Mouse (Mus musculus): ENCODE results near the gene Pimreg. TPM values are rescaled to one million over a fixed set of nuclear protein-coding genes. Genes with fewer than 3 reads are reported as not detected.

Gene Pimreg
- polyA plus RNA-seq, 1 experiment, result 1.4 TPM

DNA sequence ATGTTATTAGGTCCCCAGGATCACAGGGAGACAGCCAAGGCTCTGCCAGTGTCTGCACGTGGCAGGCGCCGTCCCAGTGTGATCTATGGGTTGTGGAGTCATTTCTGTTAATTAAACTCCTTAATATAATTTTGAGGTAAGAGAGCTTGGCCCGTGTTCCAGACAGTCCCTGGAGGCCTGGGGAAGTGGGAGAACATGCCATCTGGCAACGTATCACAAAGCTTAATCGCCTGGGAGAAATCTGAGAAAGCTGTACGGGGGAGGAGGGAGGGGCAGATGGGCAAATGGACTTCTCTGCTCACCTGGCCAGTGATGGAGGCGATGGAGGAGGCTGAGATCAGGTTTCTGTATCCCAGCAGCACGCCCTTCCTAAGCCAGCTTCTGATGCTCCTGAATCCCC, 38.7 kb upstream of the Pimreg start:
- Histone ChIP-seq H3K4me3 (ENCODE audit: low read depth, low read length) (no peak overlapping the region), H3K27me3 (ENCODE audit: control insufficient read depth, insufficient read depth, low read length) (no peaks in the 10 kb centered on the region), H3K36me3 (ENCODE audit: control insufficient read depth, insufficient read depth, low read length) (no peaks in the 10 kb centered on the region), H3K4me1 (ENCODE audit: control insufficient read depth, insufficient read depth, insufficient read length, low read length) (no peaks in the 10 kb centered on the region), H3K27ac (ENCODE audit: insufficient read depth, low read depth, low read length) (no peak overlapping the region)
- TF ChIP-seq CTCF (IDR thresholded peaks at IDR 0.05; ENCODE audit: extremely low read depth, insufficient read length, insufficient replicate concordance, low read depth, low read length) (no peak), POLR2A (IDR thresholded peaks at IDR 0.05; ENCODE audit: low read depth, low read length) (no peak)
- WGBS, result 48% methylated on average over 9 of the region's 9 CpGs

DNA sequence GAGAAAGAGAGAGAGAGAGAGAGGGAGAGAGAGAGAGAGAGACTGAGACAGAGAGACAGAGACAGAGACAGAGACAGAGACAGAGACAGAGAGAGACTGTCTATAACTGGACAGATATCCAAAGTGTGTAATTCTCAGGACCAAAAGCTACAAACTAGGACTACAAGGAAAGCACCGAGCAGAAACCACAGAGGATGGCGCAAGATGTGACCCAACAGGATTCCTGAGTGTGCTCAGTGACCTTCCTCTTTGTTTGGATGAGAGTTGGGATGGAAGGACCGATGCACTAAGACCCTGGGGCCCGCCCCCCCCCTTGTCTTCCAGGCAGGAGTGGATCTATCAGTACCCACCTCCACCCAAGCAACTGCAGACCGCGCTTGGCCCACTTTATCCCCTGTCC, 36.3 kb upstream of the Pimreg start:
- no peak overlapping the region for H3K27ac ChIP-seq (ENCODE audit: insufficient read depth, low read depth, low read length)
- H3K36me3 ChIP-seq (ENCODE audit: control insufficient read depth, insufficient read depth, low read length), result no peaks in the 10 kb centered on the region
- no peak overlapping the region for H3K4me3 ChIP-seq (ENCODE audit: low read depth, low read length)
- TF ChIP-seq POLR2A (IDR thresholded peaks at IDR 0.05; ENCODE audit: low read depth, low read length) (no peak), CTCF (IDR thresholded peaks at IDR 0.05; ENCODE audit: extremely low read depth, insufficient read length, insufficient replicate concordance, low read depth, low read length) (no peak)
- H3K27me3 ChIP-seq (ENCODE audit: control insufficient read depth, insufficient read depth, low read length), result no peaks in the 10 kb centered on the region
- 76% methylated on average over 6 of the region's 6 CpGs for WGBS
- H3K4me1 ChIP-seq (ENCODE audit: control insufficient read depth, insufficient read depth, insufficient read length, low read length), result no peaks in the 10 kb centered on the region

DNA sequence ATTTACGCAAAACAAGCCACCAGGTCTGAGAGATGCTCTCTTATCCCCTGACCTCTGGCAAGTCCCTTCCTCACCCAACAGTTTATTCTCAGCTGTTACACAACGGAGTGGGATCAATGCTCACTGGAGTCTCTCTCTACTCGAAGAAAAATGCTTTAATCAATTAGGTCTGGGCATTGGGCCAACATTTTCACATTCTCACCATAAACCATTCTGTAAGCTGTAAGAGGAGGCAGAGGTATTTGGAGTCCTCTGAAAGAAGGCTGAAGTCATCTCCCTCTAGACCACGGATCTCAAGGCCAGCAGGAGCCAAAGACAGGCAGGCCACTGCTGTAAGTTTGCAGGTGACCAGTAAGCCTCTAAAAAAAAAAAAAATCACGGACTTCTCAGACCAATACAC, 31.5 kb upstream of the Pimreg start:
- H3K27ac ChIP-seq (ENCODE audit: insufficient read depth, low read depth, low read length), result no peak overlapping the region
- 17% methylated on average over 5 of the region's 5 CpGs for WGBS
- H3K4me1 ChIP-seq (ENCODE audit: control insufficient read depth, insufficient read depth, insufficient read length, low read length), result no peaks in the 10 kb centered on the region; the same call in 1 of the 2 replicates
- H3K36me3 ChIP-seq (ENCODE audit: control insufficient read depth, insufficient read depth, low read length), result no peaks in the 10 kb centered on the region
- H3K27me3 ChIP-seq (ENCODE audit: control insufficient read depth, insufficient read depth, low read length), result no peaks in the 10 kb centered on the region
- H3K4me3 ChIP-seq (ENCODE audit: low read depth, low read length), result no peak overlapping the region
- TF ChIP-seq POLR2A (IDR thresholded peaks at IDR 0.05; ENCODE audit: low read depth, low read length), result no peak
- TF ChIP-seq CTCF (IDR thresholded peaks at IDR 0.05; ENCODE audit: extremely low read depth, insufficient read length, insufficient replicate concordance, low read depth, low read length), result no peak

DNA sequence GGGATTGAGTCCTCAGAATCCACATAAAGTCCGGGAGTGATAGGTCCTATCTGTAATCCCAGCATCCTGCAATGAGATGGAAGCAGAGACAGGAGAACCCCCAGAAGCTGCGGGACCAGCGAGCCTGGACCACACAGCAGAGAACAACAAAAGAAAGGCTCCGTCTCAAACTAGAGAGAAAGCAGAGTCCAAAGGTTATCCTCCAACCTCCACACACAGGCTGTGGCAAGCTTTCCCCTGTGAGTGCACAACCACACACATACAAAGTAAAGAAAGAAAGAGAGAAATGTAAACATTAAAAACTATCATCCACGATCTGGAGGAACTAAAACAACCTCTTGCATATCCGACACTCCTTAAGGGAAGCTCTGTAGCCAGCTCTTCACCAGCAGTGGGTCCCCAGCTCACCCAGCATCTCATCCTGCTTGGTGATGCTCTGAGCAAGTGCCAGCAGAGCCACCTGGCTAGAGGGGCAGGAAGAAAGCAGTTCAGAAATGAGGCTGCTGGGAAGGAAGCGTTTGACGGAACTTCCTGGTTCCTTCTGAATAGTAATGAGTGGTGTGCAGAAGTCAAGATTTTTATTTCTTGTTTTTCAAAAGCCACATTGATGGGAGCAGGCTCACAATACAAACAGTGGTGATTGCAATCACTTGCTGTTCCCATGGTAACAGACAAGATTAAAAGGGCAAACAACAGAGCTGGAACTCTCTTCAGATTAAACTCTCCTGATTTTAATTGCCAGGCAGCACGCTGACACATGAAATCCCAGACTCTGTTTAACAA, 30.7 kb upstream of the Pimreg start:
- Histone ChIP-seq H3K4me1 (ENCODE audit: control insufficient read depth, insufficient read depth, insufficient read length, low read length) (no peaks in the 10 kb centered on the region; the same call in 1 of the 2 replicates), H3K27ac (ENCODE audit: insufficient read depth, low read depth, low read length) (no peak overlapping the region), H3K27me3 (ENCODE audit: control insufficient read depth, insufficient read depth, low read length) (no peaks in the 10 kb centered on the region), H3K36me3 (ENCODE audit: control insufficient read depth, insufficient read depth, low read length) (no peaks in the 10 kb centered on the region), H3K4me3 (ENCODE audit: low read depth, low read length) (no peak overlapping the region)
- TF ChIP-seq POLR2A (IDR thresholded peaks at IDR 0.05; ENCODE audit: low read depth, low read length), result no peak
- WGBS, result 14% methylated on average over 9 of the region's 9 CpGs

DNA sequence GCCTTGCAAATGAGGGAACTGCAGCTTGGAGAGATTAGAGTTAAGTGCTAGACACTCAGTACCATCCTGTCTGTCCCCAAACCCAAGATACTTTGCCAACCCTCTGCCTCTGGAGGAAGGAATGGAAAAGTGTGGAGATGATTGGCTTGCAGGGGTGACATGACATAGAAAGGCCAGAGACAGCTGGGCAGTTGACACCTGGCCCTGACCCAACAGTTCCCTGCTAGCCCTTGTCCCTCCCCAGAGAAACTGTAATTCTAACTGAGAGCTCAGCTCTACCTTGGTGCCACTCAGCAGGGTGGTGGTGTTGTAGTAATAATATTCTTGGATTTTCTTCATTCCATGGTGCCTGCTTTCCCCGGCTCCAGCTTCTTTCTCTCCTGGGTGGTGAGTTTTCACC, 29.9 kb upstream of the Pimreg start:
- no peaks in the 10 kb centered on the region for H3K27me3 ChIP-seq (ENCODE audit: control insufficient read depth, insufficient read depth, low read length)
- H3K36me3 ChIP-seq (ENCODE audit: control insufficient read depth, insufficient read depth, low read length), result no peaks in the 10 kb centered on the region
- H3K4me1 ChIP-seq (ENCODE audit: control insufficient read depth, insufficient read depth, insufficient read length, low read length), result no peaks in the 10 kb centered on the region; the same call in 1 of the 2 replicates
- no peak overlapping the region for H3K4me3 ChIP-seq (ENCODE audit: low read depth, low read length)
- no peak overlapping the region for H3K27ac ChIP-seq (ENCODE audit: insufficient read depth, low read depth, low read length)
- no peak for TF ChIP-seq CTCF (IDR thresholded peaks at IDR 0.05; ENCODE audit: extremely low read depth, insufficient read length, insufficient replicate concordance, low read depth, low read length)
- TF ChIP-seq POLR2A (IDR thresholded peaks at IDR 0.05; ENCODE audit: low read depth, low read length), result no peak
- WGBS, result 82% methylated on average over 1 of the region's 1 CpGs

DNA sequence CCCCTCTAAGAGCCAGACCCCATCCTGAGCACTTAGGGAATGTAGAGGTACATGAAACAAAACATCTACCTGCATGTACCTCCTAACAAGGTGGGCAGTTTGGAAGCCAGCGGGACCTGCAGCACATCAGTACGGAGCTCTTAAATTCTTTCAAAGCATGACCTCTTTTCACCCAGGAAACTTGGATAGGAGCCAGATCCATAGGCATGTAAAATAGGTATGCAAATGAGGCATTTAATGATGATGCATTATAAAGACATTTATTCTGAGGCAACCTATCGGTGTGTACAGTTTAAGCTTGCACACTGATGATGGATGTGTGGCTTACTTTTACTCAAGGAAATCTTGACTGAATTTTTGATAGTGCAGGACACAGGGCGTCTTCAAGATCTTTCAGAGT, 27.2 kb upstream of the Pimreg start:
- TF ChIP-seq CTCF (IDR thresholded peaks at IDR 0.05; ENCODE audit: extremely low read depth, insufficient read length, insufficient replicate concordance, low read depth, low read length) (no peak), POLR2A (IDR thresholded peaks at IDR 0.05; ENCODE audit: low read depth, low read length) (no peak)
- no peaks in the 10 kb centered on the region for H3K36me3 ChIP-seq (ENCODE audit: control insufficient read depth, insufficient read depth, low read length)
- H3K27me3 ChIP-seq (ENCODE audit: control insufficient read depth, insufficient read depth, low read length), result no peaks in the 10 kb centered on the region
- H3K27ac ChIP-seq (ENCODE audit: insufficient read depth, low read depth, low read length), result no peak overlapping the region
- H3K4me3 ChIP-seq (ENCODE audit: low read depth, low read length), result no peak overlapping the region
- no peaks in the 10 kb centered on the region; the same call in 1 of the 2 replicates for H3K4me1 ChIP-seq (ENCODE audit: control insufficient read depth, insufficient read depth, insufficient read length, low read length)
- 70% methylated on average over 4 of the region's 4 CpGs for WGBS

DNA sequence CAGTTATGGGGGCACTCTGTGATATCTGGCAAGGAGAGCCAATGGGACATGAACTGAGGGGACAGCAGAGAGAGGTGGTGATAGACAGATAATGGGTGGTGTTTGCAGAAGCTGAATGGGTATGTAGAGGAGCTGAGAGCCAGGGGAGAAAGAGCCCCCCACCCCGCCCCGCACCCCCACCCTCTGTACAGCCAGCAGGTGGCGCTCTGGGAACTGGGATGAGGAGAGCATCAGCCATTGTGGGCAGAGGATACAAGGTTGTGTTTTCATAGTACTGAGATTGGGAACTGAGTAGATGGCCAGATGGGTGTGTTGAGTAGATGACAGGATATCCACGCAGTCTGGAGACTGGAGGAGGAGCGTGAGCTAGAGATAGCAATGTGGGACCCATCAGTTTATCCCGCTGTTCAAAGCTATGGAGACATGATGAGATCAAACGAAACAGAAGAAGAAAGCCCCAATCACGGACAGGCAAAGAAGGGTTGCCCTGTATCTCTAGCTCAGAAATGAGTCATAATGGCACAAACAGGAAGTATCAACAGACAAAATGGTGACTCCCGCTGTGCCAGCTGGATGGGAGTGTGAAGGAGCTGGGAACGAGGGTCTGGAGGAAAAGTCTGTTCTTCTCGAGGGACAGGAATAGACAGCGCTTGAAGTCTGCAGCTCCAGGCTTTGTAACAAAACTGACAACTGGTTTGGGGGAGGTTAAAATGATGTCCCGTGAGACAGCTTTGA, 25.1 kb upstream of the Pimreg start:
- no peaks in the 10 kb centered on the region for H3K36me3 ChIP-seq (ENCODE audit: control insufficient read depth, insufficient read depth, low read length)
- no peaks in the 10 kb centered on the region for H3K4me1 ChIP-seq (ENCODE audit: control insufficient read depth, insufficient read depth, insufficient read length, low read length)
- TF ChIP-seq CTCF (IDR thresholded peaks at IDR 0.05; ENCODE audit: extremely low read depth, insufficient read length, insufficient replicate concordance, low read depth, low read length) (no peak), POLR2A (IDR thresholded peaks at IDR 0.05; ENCODE audit: low read depth, low read length) (no peak)
- H3K27me3 ChIP-seq (ENCODE audit: control insufficient read depth, insufficient read depth, low read length), result no peaks in the 10 kb centered on the region
- no peak overlapping the region for H3K4me3 ChIP-seq (ENCODE audit: low read depth, low read length)
- WGBS, result 74% methylated on average over 13 of the region's 13 CpGs
- H3K27ac ChIP-seq (ENCODE audit: insufficient read depth, low read depth, low read length), result no peak overlapping the region
